Mouse (Mus musculus): ENCODE results near the gene Dst.

- TF ChIP-seq POLR2A (IDR thresholded peaks at IDR 0.05; ENCODE audit: insufficient read depth, low read depth, low read length), result no peak
- TF ChIP-seq CTCF (IDR thresholded peaks at IDR 0.05; ENCODE audit: insufficient read depth, low read depth, low read length), result no peak
Measured at GRCm38 (mm10) chr1:34331767-34332166, 423.7 kb downstream of the Dst start.
